Mouse (Mus musculus) kidney, embryonic 15.5 days (tissue): ENCODE data around the gene D130043K22Rik. TPM values are rescaled to one million over a fixed set of nuclear protein-coding genes. Genes with fewer than 3 reads are reported as not detected.

ENCODE experiments used
- ATAC-seq: fragments of 200-750 bp; cut with Nextera tagmentation; replicated peaks from 2 replicates; pipeline ENCODE4 v1.8.0; 2017; ENCODE audit warnings: moderate TSS enrichment; ENCODE audit not compliant: low FRiP score
- H3K27ac ChIP-seq: fragments of 300-500 bp; sonication (generic); 2 replicates; pipeline ENCODE4 v1.5.1; 2015; ENCODE audit warnings: mild to moderate bottlenecking, inconsistent platforms
- H3K27me3 ChIP-seq: fragments of 300-500 bp; sonication (generic); 2 replicates; pipeline ENCODE4 v1.6.1; 2015; ENCODE audit warnings: inconsistent platforms
- H3K36me3 ChIP-seq: fragments of 300-500 bp; sonication (generic); 2 replicates; pipeline ENCODE4 v1.6.1; 2015; ENCODE audit warnings: inconsistent platforms
- H3K4me1 ChIP-seq: fragments of 300-500 bp; sonication (generic); 2 replicates; pipeline ENCODE4 v1.6.1; 2015; ENCODE audit warnings: inconsistent platforms
- H3K4me2 ChIP-seq: fragments of 300-500 bp; sonication (generic); 2 replicates; pipeline ENCODE4 v1.6.1; 2015; ENCODE audit warnings: moderate library complexity, mild to moderate bottlenecking, inconsistent platforms
- H3K4me3 ChIP-seq: fragments of 300-500 bp; sonication (generic); replicated peaks from 2 replicates; pipeline ENCODE4 v1.5.1; 2015; ENCODE audit warnings: mild to moderate bottlenecking, inconsistent platforms
- H3K9ac ChIP-seq: fragments of 300-500 bp; sonication (generic); 2 replicates; pipeline ENCODE4 v1.6.1; 2015; ENCODE audit warnings: mild to moderate bottlenecking, inconsistent platforms
- H3K9me3 ChIP-seq: fragments of 300-500 bp; sonication (generic); replicated peaks from 2 replicates; pipeline ENCODE4 v1.6.1; 2016; ENCODE audit warnings: inconsistent platforms
- WGBS: fragments of 180-500 bp; shearing (Covaris S2); methylation state at CpG from one replicate; pipeline ENCODE4 v1.1.7; 2015; ENCODE audit warnings: mixed read lengths; 5-methylcytosine and 5-hydroxymethylcytosine counted together
- polyA plus RNA-seq: library from polyadenylated mRNA; unstranded; fragments of >200 nt; fragmentation: Nextera tagmentation; extraction: Ambion mirVana; gene quantifications from 2 replicates; pipeline ENCODE4 v1.2.1, GENCODE M21; 2015

Gene D130043K22Rik
- polyA plus RNA-seq, 1 experiment from 2014 or later = 0.61 TPM

DNA sequence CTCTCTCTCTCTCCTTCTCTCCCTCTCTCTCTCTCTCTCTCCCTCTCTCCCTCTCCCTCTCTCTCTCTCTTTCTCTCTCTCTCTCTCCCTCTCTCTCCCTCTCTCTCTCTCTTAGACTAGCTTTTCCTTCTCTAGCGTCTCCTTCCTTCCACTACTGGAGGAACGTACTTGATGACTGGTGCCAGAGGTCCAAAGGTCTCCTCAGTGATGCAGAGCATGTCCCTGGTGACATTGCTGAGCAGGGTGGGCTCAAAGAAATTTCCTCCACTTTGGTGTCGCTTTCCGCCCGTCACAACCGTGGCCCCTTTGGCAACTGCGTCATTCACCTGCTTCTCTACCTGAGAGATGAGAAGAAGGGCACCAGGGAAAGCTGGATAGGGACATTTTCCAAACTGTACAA lies 68.6 kb downstream of the D130043K22Rik start:
- no peak for ATAC-seq
- Histone ChIP-seq H3K9me3 (no peaks in the 10 kb centered on the region), H3K4me3 (no peak overlapping the region), H3K9ac (no peak overlapping the region), H3K4me1 (no peaks in the 10 kb centered on the region), H3K36me3 (peaks cover 45% of the 10 kb centered on the region), H3K4me2 (no peak overlapping the region), H3K27ac (no peak overlapping the region), H3K27me3 (no peaks in the 10 kb centered on the region)
- 78% methylated on average over 7 of the region's 7 CpGs for WGBS

- Histone ChIP-seq H3K4me1 (no peaks in the 10 kb centered on the region), H3K4me3 (no peak overlapping the region), H3K27ac (no peak overlapping the region), H3K27me3 (no peaks in the 10 kb centered on the region), H3K4me2 (no peak overlapping the region), H3K36me3 (peaks cover 53% of the 10 kb centered on the region), H3K9ac (no peak overlapping the region), H3K9me3 (no peaks in the 10 kb centered on the region)
- 85% methylated on average over 4 of the region's 4 CpGs for WGBS
- no peak for ATAC-seq
These were observed 70.0 kb downstream of the D130043K22Rik start for GRCm38 (mm10) chr13:24914915-24915314.

DNA sequence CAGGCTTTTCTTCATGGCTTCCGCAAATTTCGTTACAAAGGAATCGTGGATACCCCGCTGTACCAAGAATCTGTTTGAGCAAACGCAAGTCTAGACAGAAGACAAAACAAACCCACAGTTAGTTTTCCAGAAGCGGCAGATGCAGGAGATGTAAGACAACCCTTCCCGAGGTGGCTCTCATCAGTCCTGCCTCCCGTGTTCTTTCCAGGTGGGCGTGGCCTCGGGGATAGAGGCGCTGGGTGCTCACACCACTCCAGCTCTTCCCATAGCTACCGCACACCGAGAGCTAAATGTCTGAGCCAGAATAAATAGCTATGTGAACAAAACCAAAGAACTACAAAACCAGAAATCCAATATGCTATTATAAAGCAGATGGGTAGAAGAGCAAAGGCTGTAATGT lies 70.9 kb downstream of the D130043K22Rik start:
- WGBS = 74% methylated on average over 13 of the region's 13 CpGs
- ATAC-seq = no peak

GRCm38 (mm10) chr13:24920333-24920977 lies 75.5 kb downstream of the D130043K22Rik start:
- Histone ChIP-seq H3K9ac (no peak overlapping the region), H3K4me1 (no peaks in the 10 kb centered on the region), H3K4me3 (no peak overlapping the region), H3K9me3 (no peaks in the 10 kb centered on the region), H3K27me3 (no peaks in the 10 kb centered on the region), H3K4me2 (no peak overlapping the region), H3K27ac (no peak overlapping the region), H3K36me3 (peaks cover 49% of the 10 kb centered on the region)
- WGBS = 29% methylated on average over 5 of the region's 5 CpGs
- ATAC-seq = peak; percentile 71

More for the DNA sequence above, 70.9 kb downstream of the D130043K22Rik start:
- no peaks in the 10 kb centered on the region for H3K9me3 ChIP-seq
- no peak overlapping the region for H3K4me3 ChIP-seq
- H3K27me3 ChIP-seq = no peaks in the 10 kb centered on the region
- H3K36me3 ChIP-seq = peaks cover 53% of the 10 kb centered on the region
- H3K4me2 ChIP-seq = no peak overlapping the region
- H3K27ac ChIP-seq = no peak overlapping the region
- H3K9ac ChIP-seq = no peak overlapping the region
- no peaks in the 10 kb centered on the region for H3K4me1 ChIP-seq

DNA sequence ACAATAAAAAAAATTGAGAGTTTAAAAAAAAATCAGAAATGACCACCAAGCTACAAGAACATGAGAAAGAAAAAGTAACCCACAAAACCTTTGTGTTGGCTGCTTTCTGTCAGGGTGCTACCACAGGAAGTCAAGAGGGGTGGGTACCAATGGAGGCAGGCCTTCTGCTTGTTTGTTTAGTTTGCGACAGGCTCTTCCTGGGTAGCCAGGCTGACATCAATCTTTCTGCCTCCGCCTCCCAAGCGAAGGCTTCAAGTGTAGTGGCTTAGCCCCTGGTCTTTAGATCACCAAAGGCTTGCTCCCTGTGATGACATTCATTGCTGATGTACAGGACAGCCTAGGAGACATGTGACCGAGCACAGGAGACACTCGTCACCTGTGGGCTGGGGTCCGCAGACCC lies 76.3 kb downstream of the D130043K22Rik start:
- H3K36me3 ChIP-seq = peaks cover 54% of the 10 kb centered on the region
- H3K9me3 ChIP-seq = no peaks in the 10 kb centered on the region
- no peaks in the 10 kb centered on the region for H3K4me1 ChIP-seq
- H3K27me3 ChIP-seq = no peaks in the 10 kb centered on the region
- H3K4me2 ChIP-seq = no peak overlapping the region
- ATAC-seq = no peak
- H3K4me3 ChIP-seq = no peak overlapping the region
- WGBS = 52% methylated on average over 6 of the region's 6 CpGs
- no peak overlapping the region for H3K27ac ChIP-seq
- no peak overlapping the region for H3K9ac ChIP-seq

GRCm38 (mm10) chr13:24923991-24924390 lies 79.1 kb downstream of the D130043K22Rik start:
- WGBS = 95% methylated on average over 5 of the region's 5 CpGs
- H3K4me3 ChIP-seq = no peak overlapping the region
- H3K27ac ChIP-seq = no peak overlapping the region
- H3K9ac ChIP-seq = no peak overlapping the region
- no peak overlapping the region for H3K4me2 ChIP-seq
- peaks cover 37% of the 10 kb centered on the region for H3K36me3 ChIP-seq
- no peaks in the 10 kb centered on the region for H3K4me1 ChIP-seq
- no peaks in the 10 kb centered on the region for H3K27me3 ChIP-seq
- no peak for ATAC-seq
- no peaks in the 10 kb centered on the region for H3K9me3 ChIP-seq

- H3K27me3 ChIP-seq = no peaks in the 10 kb centered on the region
- H3K9ac ChIP-seq = no peak overlapping the region
- no peaks in the 10 kb centered on the region for H3K9me3 ChIP-seq
- H3K4me2 ChIP-seq = no peak overlapping the region
- H3K36me3 ChIP-seq = 0 out of 2 replicates have a peak, but pooled peaks cover 9% of the 10 kb centered on the region
- H3K4me1 ChIP-seq = no peaks in the 10 kb centered on the region
- ATAC-seq = no peak
- H3K4me3 ChIP-seq = no peak overlapping the region
- no peak overlapping the region for H3K27ac ChIP-seq
These were observed 85.7 kb downstream of the D130043K22Rik start for GRCm38 (mm10) chr13:24930591-24930990.

GRCm38 (mm10) chr13:24933199-24933598 lies 88.3 kb downstream of the D130043K22Rik start:
- ATAC-seq = no peak
- Histone ChIP-seq H3K36me3 (0 out of 2 replicates have a peak, but pooled peaks cover 6% of the 10 kb centered on the region), H3K9ac (no peak overlapping the region), H3K4me2 (no peak overlapping the region), H3K9me3 (no peaks in the 10 kb centered on the region), H3K4me1 (peaks cover 11% of the 10 kb centered on the region), H3K27ac (no peak overlapping the region), H3K27me3 (no peaks in the 10 kb centered on the region), H3K4me3 (no peak overlapping the region)
- whole genome bisulfite sequencing = 93% methylated on average over 7 of the region's 7 CpGs

- no peak overlapping the region; the same call in 1 of the 2 replicates for H3K27ac ChIP-seq
- H3K27me3 ChIP-seq = no peaks in the 10 kb centered on the region
- 35% methylated on average over 5 of the region's 5 CpGs for WGBS
- peak overlapping the region; percentile 81 for H3K9ac ChIP-seq
- H3K9me3 ChIP-seq = no peaks in the 10 kb centered on the region
- H3K36me3 ChIP-seq = 0 out of 2 replicates have a peak, but pooled peaks cover 6% of the 10 kb centered on the region
- no peak for ATAC-seq
- peaks cover 18% of the 10 kb centered on the region for H3K4me1 ChIP-seq
- peak overlapping the region; percentile 79 for H3K4me2 ChIP-seq
- H3K4me3 ChIP-seq = peak overlapping the region; percentile 92
These were observed 91.8 kb downstream of the D130043K22Rik start for GRCm38 (mm10) chr13:24936772-24937107.

- H3K9me3 ChIP-seq = no peaks in the 10 kb centered on the region
- H3K36me3 ChIP-seq = 0 out of 2 replicates have a peak, but pooled peaks cover 6% of the 10 kb centered on the region
- H3K4me2 ChIP-seq = peak within 1 kb of the TSS; percentile 79
- peak within 1 kb of the TSS; percentile 81 for H3K27ac ChIP-seq
- peak within 1 kb of the TSS; percentile 81 for H3K9ac ChIP-seq
- peak within 1 kb of the TSS; percentile 92 for H3K4me3 ChIP-seq
- ATAC-seq = peak; percentile 83
- WGBS = under 1% methylated on average over 75 of the region's 75 CpGs
- H3K4me1 ChIP-seq = peaks cover 18% of the 10 kb centered on the region
- H3K27me3 ChIP-seq = no peaks in the 10 kb centered on the region
These were observed 92.3 kb downstream of the D130043K22Rik start, which contains the start of gene Aldh5a1 for GRCm38 (mm10) chr13:24937108-24937838. TSS of gene Aldh5a1 (minus strand) at chr13:24937661.

DNA sequence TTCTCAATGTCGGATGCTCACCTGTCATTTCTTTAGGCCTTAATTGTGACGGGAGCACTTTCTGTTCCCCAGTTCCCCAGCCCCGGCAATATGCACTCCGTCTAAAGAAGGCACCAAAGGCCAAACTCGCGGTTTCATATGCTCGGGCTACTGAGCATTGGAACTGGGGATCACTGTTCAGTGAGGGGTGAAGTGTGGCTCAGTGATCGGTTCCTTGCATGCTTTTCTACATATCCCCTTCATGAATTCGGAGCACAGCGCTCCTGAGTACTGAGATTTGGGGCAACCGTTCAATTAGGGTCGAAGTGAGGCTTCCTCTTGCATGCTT lies 92.9 kb downstream of the D130043K22Rik start:
- Histone ChIP-seq H3K4me1 (peaks cover 18% of the 10 kb centered on the region), H3K27me3 (no peaks in the 10 kb centered on the region), H3K27ac (no peak overlapping the region), H3K4me2 (peak overlapping the region; percentile 79), H3K9ac (peak overlapping the region; percentile 81), H3K9me3 (no peaks in the 10 kb centered on the region), H3K4me3 (peak overlapping the region; percentile 92), H3K36me3 (0 out of 2 replicates have a peak, but pooled peaks cover 6% of the 10 kb centered on the region)
- 12% methylated on average over 12 of the region's 12 CpGs for WGBS
- peak; percentile 41; the same call in 1 of the 2 replicates for ATAC-seq

DNA sequence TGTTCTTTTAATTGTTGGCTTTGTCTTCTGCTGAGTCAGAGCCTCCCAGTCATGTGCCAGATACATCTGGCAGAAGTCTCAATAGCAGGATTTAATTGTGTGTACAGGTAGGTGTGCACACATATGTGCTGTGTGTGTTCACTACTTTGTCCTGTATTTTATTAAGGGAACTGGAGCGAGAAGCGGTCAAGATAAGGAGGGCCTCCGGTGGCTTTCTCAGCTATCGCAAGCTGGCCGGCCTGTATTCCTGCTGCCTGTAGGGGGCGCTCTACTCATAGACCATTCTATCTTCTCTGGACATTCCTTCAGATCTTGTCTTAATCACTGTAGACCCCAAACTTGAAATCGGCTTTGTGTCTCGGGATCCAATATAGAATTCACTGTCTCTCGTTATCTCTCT lies 93.7 kb downstream of the D130043K22Rik start:
- 34% methylated on average over 9 of the region's 9 CpGs for WGBS
- Histone ChIP-seq H3K9me3 (no peaks in the 10 kb centered on the region), H3K27ac (no peak overlapping the region), H3K4me1 (peaks cover 18% of the 10 kb centered on the region), H3K27me3 (no peaks in the 10 kb centered on the region), H3K36me3 (0 out of 2 replicates have a peak, but pooled peaks cover 6% of the 10 kb centered on the region), H3K4me3 (no peak overlapping the region), H3K9ac (no peak overlapping the region), H3K4me2 (no peak overlapping the region)
- no peak for ATAC-seq
